Mouse (Mus musculus): ENCODE measurements around the gene Aen. TPM values are rescaled to one million over a fixed set of nuclear protein-coding genes. Genes with fewer than 3 reads are reported as not detected.

The Aen gene
- 5.3 and 7.4 TPM in 2 replicates for total RNA-seq (2023)

DNA sequence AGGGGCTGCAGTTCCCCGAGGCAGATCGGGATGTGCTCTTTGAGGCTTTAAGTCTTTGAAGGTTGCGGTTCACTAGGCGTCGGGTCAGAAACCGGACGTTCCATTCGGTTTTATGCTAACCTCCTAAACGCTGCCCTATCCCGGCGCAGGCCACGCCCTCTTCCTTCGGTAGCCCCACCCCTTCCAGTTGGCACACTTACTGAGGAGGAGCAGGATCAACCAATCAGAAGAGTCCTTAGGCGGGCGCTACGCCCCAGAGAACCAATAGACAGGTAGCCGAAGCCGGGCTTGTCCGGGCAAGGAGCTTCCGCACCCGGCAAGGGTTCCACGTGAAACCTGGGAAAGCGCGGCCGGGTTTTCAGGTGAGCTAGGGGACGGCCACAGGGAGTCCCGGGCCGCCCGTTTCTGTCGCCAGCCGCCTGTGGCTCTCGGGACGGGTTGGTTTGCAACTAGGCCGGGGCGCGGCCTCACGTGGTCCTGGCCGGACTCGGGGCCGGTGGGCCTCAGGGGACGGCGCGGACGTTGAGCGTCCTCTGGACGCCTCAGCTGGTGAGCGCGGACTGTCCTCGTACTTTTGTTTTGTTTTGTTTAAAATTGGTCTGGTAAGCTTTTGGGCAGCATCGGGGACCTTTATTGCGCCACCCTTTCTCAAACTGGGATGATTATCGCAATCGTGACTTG is at the start of gene Aen:
Aen (plus strand) TSS at position 202 of the 681 bp plus-strand sequence.

DNA sequence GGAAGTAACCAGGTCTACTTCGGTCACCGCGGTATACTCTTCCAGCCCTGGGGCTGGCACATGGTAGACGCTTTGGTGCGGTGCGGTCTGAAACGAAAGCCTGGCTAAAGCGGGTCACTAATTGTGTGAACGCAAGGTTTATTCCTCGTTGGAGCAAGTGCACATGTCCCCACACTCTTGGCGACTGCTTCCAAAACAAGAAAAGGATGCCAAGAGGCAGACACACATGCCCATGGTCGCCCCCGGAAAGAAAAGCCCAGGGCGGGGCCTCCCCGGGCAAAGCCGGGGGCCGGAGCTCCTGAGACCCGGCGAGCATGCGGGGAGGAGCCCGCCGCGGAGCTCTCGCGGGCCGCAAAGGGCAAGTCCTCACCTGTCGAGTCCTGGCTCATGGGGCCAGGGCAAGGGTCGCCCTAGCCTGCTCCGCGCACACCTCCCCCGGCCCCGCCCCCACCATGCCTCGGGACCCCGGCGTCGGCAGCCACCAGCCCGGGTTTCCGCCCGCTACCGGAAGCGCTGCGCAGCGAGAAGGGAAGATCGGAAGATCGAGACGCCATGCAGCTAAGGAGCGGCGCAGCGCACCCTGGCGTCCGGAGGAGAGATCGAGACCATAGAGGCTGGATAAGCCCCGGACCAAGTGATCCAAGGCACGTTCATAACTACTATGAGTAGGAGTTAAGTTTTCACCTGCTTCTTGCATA is 48.8 kb upstream of the Aen start, which contains the start of gene Det1:
Det1 (minus strand) TSS at position 527 of the 698 bp plus-strand sequence.

DNA sequence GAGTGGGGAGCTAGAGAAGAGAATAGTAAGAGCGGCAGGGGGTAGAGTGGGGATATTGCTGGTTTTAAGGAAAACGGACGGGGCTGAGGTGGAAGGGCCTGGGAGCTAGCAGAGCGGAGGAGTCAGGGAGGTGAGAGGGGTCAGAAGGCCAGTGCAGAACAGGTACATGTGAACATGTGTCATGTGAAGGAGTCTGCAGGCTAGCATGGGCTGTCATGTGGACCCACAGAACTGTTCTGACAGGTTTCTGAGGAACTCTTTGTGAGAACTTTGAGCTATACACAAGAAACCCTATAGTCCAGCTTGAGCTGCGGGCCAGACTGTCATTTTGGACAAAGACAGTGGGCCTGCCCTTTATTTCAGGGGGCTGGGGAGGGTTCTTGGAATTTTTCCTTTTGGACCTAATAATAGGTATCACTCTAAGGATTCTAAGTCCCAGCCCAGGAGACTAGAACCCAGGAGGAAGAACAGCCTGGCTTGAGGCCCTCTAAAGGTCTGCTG is 17.4 kb downstream of the Aen start, which contains the start of gene Isg20:
Isg20 (plus strand) TSS at position 451 of the 501 bp plus-strand sequence.

Other genes with a start within 250 kb of the Aen start
- 0.11 TPM in 1 of 2 replicates, not detected in the other for gene Ntrk3, start 157.8 kb upstream of the Aen start, total RNA-seq (2023)
- 14.7 and 19.3 TPM in 2 replicates for gene Mrps11, start 112.7 kb upstream of the Aen start, total RNA-seq (2023)
- 11.3 and 12.7 TPM in 2 replicates for gene Mrpl46, start 112.3 kb upstream of the Aen start, total RNA-seq (2023)
- 3.6 and 3.7 TPM in 2 replicates for gene Det1, start 48.6 kb upstream of the Aen start, total RNA-seq (2023)
- 35.0 and 43.3 TPM in 2 replicates for gene Isg20, start 17.6 kb downstream of the Aen start, total RNA-seq (2023)
- gene Acan, start 157.6 kb downstream of the Aen start, total RNA-seq (2023) = not detected in 2 replicates
- not detected in 2 replicates for gene Hapln3, start 235.2 kb downstream of the Aen start, total RNA-seq (2023)